ENCODE assay signal across 11 mouse cellular contexts in the genomic region with DNA sequence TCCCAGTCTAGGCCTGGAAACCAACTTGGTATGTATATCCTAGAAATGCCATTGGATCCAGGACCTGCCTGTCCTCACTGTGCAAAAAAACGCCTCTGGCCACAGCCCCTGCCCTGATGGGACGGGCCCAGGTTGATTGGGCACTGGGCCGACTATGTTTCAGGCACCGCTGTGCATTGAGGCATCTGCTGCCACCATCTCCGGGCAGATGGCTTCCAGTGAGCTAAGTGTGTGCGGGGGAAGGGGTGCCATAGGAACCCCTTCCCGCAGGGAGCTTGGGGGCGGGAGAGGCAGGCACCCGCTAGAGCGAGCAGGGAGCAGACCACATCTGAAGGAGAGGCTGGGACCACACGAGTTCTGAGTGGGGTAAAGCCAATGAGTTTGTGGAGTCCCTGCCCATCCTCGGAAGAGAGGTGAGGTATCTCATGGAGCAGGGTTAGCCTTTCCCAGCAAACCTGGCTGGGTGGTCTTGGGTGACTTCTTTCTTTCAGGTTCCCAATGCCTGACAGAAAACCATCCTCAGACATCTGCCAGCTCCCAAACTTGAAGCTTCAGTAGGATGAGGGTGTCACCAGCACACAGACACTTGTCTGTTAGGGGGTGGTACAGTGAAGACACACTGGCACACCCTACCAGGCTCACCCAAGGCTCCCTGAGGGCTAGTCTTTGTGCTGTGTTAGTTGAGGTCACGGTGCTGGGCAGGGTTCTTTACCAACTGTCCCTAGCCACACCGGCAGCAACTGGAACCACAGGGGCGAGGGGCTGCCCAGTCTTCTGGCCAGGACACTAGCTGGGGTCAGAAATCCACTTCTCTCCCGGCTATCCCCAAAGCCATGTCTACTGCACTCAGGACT. TPM values are rescaled to one million over a fixed set of nuclear protein-coding genes. Genes with fewer than 3 reads are reported as not detected.
A peak's percentile ranks its signal among the peaks of the same experiment; 100 is the strongest.
DNase-seq lines count a peak whose midpoint lies in the region; ATAC-seq and TF ChIP-seq lines count a peak whose summit lies in the region.
"Had no signal": no experiment of that assay in that cellular context is flagged by ENCODE, and none has a peak within 500 bp of the region (broad histone marks: within the 10 kb centered on the region; RNA-seq: fewer than 3 reads in every experiment).

No protein-coding gene starts in this region.

- H3K27ac ChIP-seq in ES-Bruce4 (ENCODE audit: insufficient read depth, low read length): no peak overlapping the region
- H3K27ac ChIP-seq in hindbrain, embryonic 12.5 days: peak overlapping the region; percentile 84
- peak overlapping the region; percentile 89 for H3K27ac ChIP-seq in midbrain, embryonic 12.5 days (replicated peaks)
- H3K27ac ChIP-seq in intestine, embryonic 16.5 days (ENCODE audit: low read length): no peak overlapping the region

- peak overlapping the region; percentile 20 for H3K4me3 ChIP-seq in ES-Bruce4 (ENCODE audit: low read depth, low read length)
- no peak overlapping the region for H3K4me3 ChIP-seq in hindbrain, embryonic 12.5 days
- no peak overlapping the region for H3K4me3 ChIP-seq in midbrain, embryonic 12.5 days
- no peak overlapping the region for H3K4me3 ChIP-seq in intestine, embryonic 16.5 days (ENCODE audit: low read length)

- H3K9me3 ChIP-seq in ES-Bruce4 (replicated peaks; ENCODE audit: control insufficient read depth, insufficient read depth, low read length, poor library complexity, severe bottlenecking): no peaks in the 10 kb centered on the region
- no peaks in the 10 kb centered on the region for H3K9me3 ChIP-seq in hindbrain, embryonic 12.5 days (replicated peaks)
- no peaks in the 10 kb centered on the region for H3K9me3 ChIP-seq in midbrain, embryonic 12.5 days
- no peaks in the 10 kb centered on the region for H3K9me3 ChIP-seq in intestine, embryonic 16.5 days (ENCODE audit: control insufficient read depth, low read length)

- no peak for TF ChIP-seq POLR2A in ES-Bruce4 (IDR thresholded peaks at IDR 0.05; ENCODE audit: insufficient read depth, low read length)

- WGBS in hindbrain, embryonic 12.5 days: 63% methylated on average over 16 of the region's 16 CpGs
- 66% methylated on average over 16 of the region's 16 CpGs for WGBS in midbrain, embryonic 12.5 days
- WGBS in intestine, embryonic 16.5 days: 77% methylated on average over 16 of the region's 16 CpGs

- peak; percentile 31 for ATAC-seq in hindbrain, embryonic 12.5 days (ENCODE audit: low FRiP score)
- ATAC-seq in midbrain, embryonic 12.5 days (ENCODE audit: low FRiP score, low read depth): no peak
- ATAC-seq in intestine, embryonic 16.5 days: no peak
- ATAC-seq: intestine, postnatal 0 days had no signal

- H3K27me3 ChIP-seq in ES-Bruce4 (ENCODE audit: control insufficient read depth, insufficient read depth, low read length, poor library complexity, severe bottlenecking): no peaks in the 10 kb centered on the region
- no peaks in the 10 kb centered on the region for H3K27me3 ChIP-seq in hindbrain, embryonic 12.5 days
- H3K27me3 ChIP-seq in midbrain, embryonic 12.5 days: peaks cover 18% of the 10 kb centered on the region; the same call in 1 of the 2 replicates
- H3K27me3 ChIP-seq in intestine, embryonic 16.5 days (replicated peaks; ENCODE audit: control insufficient read depth, insufficient read depth, low read length): peaks cover 7% of the 10 kb centered on the region

- no peak for TF ChIP-seq EP300 in ES-Bruce4 (IDR thresholded peaks at IDR 0.05; ENCODE audit: insufficient read depth, low read depth, low read length)

- H3K4me2 ChIP-seq in hindbrain, embryonic 12.5 days (replicated peaks): no peak overlapping the region
- H3K4me2 ChIP-seq in midbrain, embryonic 12.5 days (replicated peaks): peak overlapping the region; percentile 47; the same call in 1 of the 2 replicates
- H3K4me2 ChIP-seq in intestine, embryonic 16.5 days (ENCODE audit: low read depth, low read length): no peak overlapping the region

- DNase-seq in cerebellum, postnatal 36 days: peak; percentile 39
- DNase-seq in kidney, adult 9 months: no peak
- DNase-seq in kidney, postnatal 14 days: no peak
- DNase-seq in adrenal gland, adult 8-10 months: no peak
- DNase-seq: gastrocnemius, postnatal 25 days had no signal

- no peak for TF ChIP-seq CTCF in ES-Bruce4 (IDR thresholded peaks at IDR 0.05; ENCODE audit: low read depth, low read length)

- H3K4me1 ChIP-seq in ES-Bruce4 (ENCODE audit: control insufficient read depth, insufficient read depth, low read length): no peaks in the 10 kb centered on the region
- peaks cover 49% of the 10 kb centered on the region for H3K4me1 ChIP-seq in hindbrain, embryonic 12.5 days
- peaks cover 58% of the 10 kb centered on the region for H3K4me1 ChIP-seq in midbrain, embryonic 12.5 days
- H3K4me1 ChIP-seq in intestine, embryonic 16.5 days (ENCODE audit: control insufficient read depth, insufficient read depth, low read length): peaks cover 13% of the 10 kb centered on the region; the same call in 1 of the 2 replicates

- no peak overlapping the region for H3K9ac ChIP-seq in ES-Bruce4 (ENCODE audit: low read depth, poor library complexity, severe bottlenecking)
- H3K9ac ChIP-seq in hindbrain, embryonic 12.5 days: no peak overlapping the region; the same call in 1 of the 2 replicates
- no peak overlapping the region for H3K9ac ChIP-seq in midbrain, embryonic 12.5 days (replicated peaks)
- H3K9ac ChIP-seq in intestine, embryonic 16.5 days (ENCODE audit: low read depth, low read length): no peak overlapping the region
- H3K9ac ChIP-seq: lung, embryonic 14.5 days had no signal

- no peaks in the 10 kb centered on the region for H3K36me3 ChIP-seq in ES-Bruce4 (ENCODE audit: control insufficient read depth, insufficient read depth, low read length, poor library complexity, severe bottlenecking)
- H3K36me3 ChIP-seq in hindbrain, embryonic 12.5 days: no peaks in the 10 kb centered on the region
- no peaks in the 10 kb centered on the region for H3K36me3 ChIP-seq in midbrain, embryonic 12.5 days
- no peaks in the 10 kb centered on the region for H3K36me3 ChIP-seq in intestine, embryonic 16.5 days (ENCODE audit: control insufficient read depth, insufficient read depth, low read length)

RNA-seq across cellular contexts. Expression of a gene that starts 24.9 kb away (rescaled TPM):
- polyA plus RNA-seq in ES-Bruce4 (2011; ENCODE audit: insufficient read depth, insufficient read length, low read depth, missing spikeins): 6.5 and 7.7 TPM in 2 replicates
- polyA plus RNA-seq in hindbrain, embryonic 12.5 days (2016; fragmentation: Nextera tagmentation; extraction: Ambion mirVana): 22.2 and 24.9 TPM in 2 replicates
- 24.9 and 25.1 TPM in 2 replicates for polyA plus RNA-seq in midbrain, embryonic 12.5 days (2016; fragmentation: Nextera tagmentation; extraction: Ambion mirVana)
- total RNA-seq in adrenal gland, adult 8-10 months (2022): 10 to 100 TPM; 23.8 to 31.3 (median 29.2) TPM
- 15.1 and 15.2 TPM in 2 replicates for polyA plus RNA-seq in intestine, embryonic 16.5 days (2015; fragmentation: Nextera tagmentation; extraction: Ambion mirVana)

RNA-seq across cellular contexts. Expression of a gene that starts 31.5 kb away (rescaled TPM):
- polyA plus RNA-seq in ES-Bruce4 (2011; ENCODE audit: insufficient read depth, insufficient read length, low read depth, missing spikeins): 0.21 TPM in 1 of 2 replicates, not detected in the other
- polyA plus RNA-seq in hindbrain, embryonic 12.5 days (2016; fragmentation: Nextera tagmentation; extraction: Ambion mirVana): 14.8 and 15.2 TPM in 2 replicates
- polyA plus RNA-seq in midbrain, embryonic 12.5 days (2016; fragmentation: Nextera tagmentation; extraction: Ambion mirVana): 5.9 and 6.2 TPM in 2 replicates
- 1 to 10 TPM; 2.4 to 8.5 (median 5.4) TPM for total RNA-seq in adrenal gland, adult 8-10 months (2022)
- 0.56 and 0.65 TPM in 2 replicates for polyA plus RNA-seq in intestine, embryonic 16.5 days (2015; fragmentation: Nextera tagmentation; extraction: Ambion mirVana)

Comparison
In these comparisons a context has a peak if more than half of its experiments do, and no peak if none do; other contexts are left out.
1. H3K27ac ChIP-seq: peak in hindbrain, embryonic 12.5 days (single experiment) and midbrain, embryonic 12.5 days (single experiment); none in ES-Bruce4 (single experiment) and intestine, embryonic 16.5 days (single experiment).
2. DNase-seq: peak in cerebellum, postnatal 36 days (2 of 2); none in kidney, adult 9 months (single experiment), kidney, postnatal 14 days (single experiment) and adrenal gland, adult 8-10 months (single experiment).